Mouse (Mus musculus) left cerebral cortex, adult 11 months (tissue): ENCODE measurements around the gene Zkscan16.

Experiments used
- DNase-seq: peaks from one replicate; pipeline ENCODE4 v3.0.0; 2022; ENCODE audit warnings: low spot score

The Zkscan16 gene

GRCm38 (mm10) chr4:59000614-59001013 lies 57.2 kb downstream of the Zkscan16 start:
- DNase-seq = no peak

DNA sequence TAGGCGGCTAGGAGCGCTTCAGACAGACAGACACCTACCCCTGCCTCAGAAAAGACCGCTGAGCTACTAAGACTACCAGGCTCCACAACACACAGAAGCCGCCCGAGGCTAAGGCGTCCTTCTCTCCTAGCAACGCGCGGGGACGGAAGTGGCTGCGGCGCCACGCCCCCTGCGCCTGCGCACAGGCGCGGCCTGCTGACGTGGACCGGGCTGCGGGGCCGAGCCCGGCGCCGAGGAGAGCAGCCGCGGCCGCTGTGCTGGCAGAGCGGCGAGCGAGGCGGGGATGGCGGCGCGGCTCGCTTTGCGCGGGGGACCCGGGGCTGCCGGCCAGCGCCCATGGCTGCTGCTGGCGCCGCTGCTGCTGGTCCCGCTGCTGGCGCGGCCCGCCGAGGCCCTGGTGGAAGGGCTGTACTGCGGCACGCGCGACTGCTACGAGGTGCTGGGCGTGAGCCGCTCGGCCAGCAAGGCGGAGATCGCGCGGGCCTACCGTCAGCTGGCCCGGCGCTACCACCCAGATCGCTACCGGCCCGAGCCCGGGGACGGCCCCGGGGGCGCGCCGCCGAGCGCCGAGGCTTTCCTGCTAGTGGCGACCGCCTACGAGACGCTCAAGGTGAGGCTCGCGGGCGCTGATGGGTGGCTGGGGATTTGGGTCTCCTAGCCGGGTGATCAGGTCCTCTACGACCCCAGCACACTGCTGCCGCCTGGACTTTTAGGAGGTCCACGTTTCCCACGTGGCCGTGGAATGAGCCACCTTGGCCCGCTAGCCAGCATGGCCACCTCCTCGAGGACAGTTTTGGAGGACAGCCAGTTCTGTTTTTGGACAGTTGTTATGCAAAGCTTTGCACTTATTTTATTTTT lies 59.7 kb downstream of the Zkscan16 start, which contains the start of gene Gm20503:
Gene Gm20503 (plus strand): TSS at position 263 of the 858 bp plus-strand sequence.
- peak; percentile 86 for DNase-seq

DNA sequence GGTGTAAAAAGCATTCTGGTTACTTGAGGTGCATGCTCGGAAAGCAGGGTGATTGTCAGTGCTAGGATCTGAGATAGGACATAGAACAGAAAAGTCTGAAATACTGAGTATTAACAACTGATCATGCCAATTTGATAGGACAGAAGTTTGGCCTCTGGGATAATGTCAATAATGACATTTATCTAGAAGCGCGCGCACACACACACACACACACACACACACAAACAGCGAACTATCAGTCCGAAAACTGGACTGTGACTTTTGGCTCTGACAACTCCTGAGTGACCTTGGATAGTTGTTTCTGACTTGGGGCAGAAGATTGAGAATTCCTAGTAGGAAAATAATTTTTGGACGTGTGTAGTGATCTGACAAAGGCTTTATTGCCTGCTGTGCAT lies 60.4 kb downstream of the Zkscan16 start:
- no peak for DNase-seq

DNA sequence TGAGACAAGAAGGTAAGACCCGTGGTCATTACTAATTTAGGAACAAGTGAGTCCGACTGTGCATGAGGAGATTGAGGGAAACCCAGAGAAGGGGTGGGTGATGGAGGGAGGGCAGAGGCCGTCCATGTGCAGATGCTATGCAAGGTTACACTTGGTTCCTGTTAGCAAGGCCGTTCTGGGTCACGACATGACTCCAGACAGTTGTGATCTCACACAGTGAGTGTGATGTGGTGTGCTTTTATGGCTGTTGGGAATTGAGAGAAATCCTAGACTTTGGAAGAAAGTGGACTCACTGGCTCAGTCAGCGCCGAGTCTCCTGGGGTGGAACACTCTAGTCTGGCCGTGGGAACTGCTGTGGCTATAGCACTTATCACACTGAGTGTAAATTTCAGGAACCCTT lies 62.8 kb downstream of the Zkscan16 start:
- no peak for DNase-seq

DNA sequence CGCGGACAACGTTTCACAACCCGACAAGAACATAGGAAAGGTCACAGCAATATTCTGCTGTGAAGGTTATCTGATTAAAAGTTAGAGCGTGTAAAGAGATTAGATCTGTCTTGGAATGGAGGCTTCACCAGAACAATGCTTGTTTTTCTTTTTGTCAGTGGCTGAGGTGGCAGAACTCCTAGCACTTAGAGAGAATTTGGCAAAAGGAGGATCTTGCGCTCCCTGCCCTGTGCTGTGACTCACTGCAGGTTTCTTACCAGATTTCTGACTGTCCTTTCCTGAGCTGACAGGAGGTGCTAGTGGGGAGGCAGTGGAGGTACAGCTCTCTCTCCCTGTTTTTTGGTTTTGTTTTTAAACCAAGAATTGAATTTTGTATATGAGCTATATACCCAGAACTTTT lies 63.6 kb downstream of the Zkscan16 start:
- DNase-seq = no peak
